Mouse (Mus musculus): ENCODE results near the gene Stard3. TPM values are rescaled to one million over a fixed set of nuclear protein-coding genes. Genes with fewer than 3 reads are reported as not detected.
A peak's percentile ranks its signal among the peaks of the same experiment; 100 is the strongest.

Gene Stard3
- polyA plus RNA-seq, 1 experiment from 2014 or later: 45.5 TPM

DNA sequence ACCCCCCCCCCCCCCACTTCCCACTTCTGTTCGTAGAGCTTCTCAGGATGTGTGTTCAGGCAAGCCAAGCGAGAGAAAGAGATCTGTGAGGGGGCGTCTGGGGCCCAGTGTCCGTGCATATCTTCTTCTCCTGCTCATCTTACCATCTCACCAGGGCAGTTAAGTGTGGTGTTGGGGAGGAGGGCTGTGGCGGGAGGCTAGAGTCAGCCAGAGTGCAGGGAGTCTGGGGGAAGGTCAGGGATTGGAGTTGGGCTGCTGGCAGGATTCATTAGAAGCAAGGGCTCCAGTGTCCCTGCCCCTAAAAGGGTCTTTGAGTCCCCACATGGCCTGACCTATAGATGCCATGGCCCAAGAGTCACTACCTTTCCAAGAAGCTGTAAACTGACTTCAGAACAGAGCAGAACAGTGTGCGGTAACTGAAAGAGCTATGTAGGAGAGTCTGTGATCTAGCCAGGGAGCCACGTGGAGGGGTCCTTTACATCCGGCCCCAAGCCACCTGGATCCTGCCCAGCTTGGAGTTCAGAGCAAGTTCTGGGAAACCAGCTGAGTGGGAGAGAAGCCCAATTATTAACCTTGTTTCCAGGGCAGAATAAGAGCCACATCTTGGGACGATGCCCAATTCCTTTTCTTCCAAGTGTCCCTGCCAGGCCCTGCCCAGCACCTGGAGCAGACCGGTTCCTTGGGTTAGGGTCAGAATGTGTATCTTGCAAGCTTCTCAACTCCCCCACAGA lies 34.9 kb upstream of the Stard3 start:
- ATAC-seq: no peak
- 1% methylated on average over 10 of the region's 10 CpGs for WGBS
- H3K9ac ChIP-seq: 0 out of 2 replicates have a peak overlapping the region, but pooled peaks have one; percentile 14
- peak overlapping the region; percentile 6; the same call in 1 of the 2 replicates for H3K4me3 ChIP-seq
- H3K36me3 ChIP-seq (ENCODE audit: poor library complexity, severe bottlenecking): no peaks in the 10 kb centered on the region
- H3K4me2 ChIP-seq: peak overlapping the region; percentile 55
- peak overlapping the region; percentile 95 for H3K27ac ChIP-seq
- no peaks in the 10 kb centered on the region for H3K9me3 ChIP-seq (replicated peaks)
- peaks cover 68% of the 10 kb centered on the region for H3K4me1 ChIP-seq
- peaks cover 99% of the 10 kb centered on the region for H3K27me3 ChIP-seq

GRCm38 (mm10) chr11:98323933-98324332 lies 34.2 kb upstream of the Stard3 start:
- Histone ChIP-seq H3K36me3 (ENCODE audit: poor library complexity, severe bottlenecking) (no peaks in the 10 kb centered on the region), H3K9ac (peak overlapping the region; percentile 14), H3K27me3 (peaks cover 99% of the 10 kb centered on the region), H3K4me1 (peaks cover 68% of the 10 kb centered on the region), H3K4me2 (peak overlapping the region; percentile 55), H3K27ac (peak overlapping the region; percentile 95), H3K9me3 (replicated peaks) (no peaks in the 10 kb centered on the region), H3K4me3 (peak overlapping the region; percentile 6; the same call in 1 of the 2 replicates)
- no peak for ATAC-seq
- WGBS: 1% methylated on average over 9 of the region's 9 CpGs

DNA sequence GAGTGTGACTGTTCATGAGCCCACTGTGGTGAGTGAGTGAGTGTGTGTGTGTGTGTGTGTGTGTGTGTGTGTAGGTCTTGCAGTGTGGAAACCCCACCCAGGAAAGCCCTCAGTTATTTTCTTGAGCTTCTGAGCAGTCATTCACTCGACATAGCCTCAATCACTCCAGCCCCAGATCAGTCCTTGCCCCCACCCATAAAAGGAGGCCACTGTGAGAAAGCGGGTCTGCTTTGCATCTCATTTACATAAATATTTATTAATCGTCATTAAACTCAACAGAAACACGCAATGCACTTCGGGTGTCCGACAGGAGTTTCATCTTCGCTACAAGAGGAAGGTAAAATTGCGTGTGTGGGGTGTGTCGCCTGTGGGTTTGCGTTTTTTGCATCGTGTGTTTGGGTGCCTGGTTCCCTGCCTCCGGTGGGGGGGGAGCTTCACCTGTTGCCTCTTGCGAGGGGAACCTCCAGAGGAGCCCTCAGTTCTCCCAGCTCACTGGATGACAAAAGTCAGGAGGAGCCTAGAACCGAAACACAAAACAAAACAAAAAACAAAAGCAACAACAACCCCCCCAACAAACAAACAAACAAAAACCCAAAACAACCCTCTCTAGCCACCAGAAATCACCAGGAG lies 32.9 kb upstream of the Stard3 start:
- Histone ChIP-seq H3K4me2 (peak overlapping the region; percentile 55), H3K36me3 (ENCODE audit: poor library complexity, severe bottlenecking) (no peaks in the 10 kb centered on the region), H3K27ac (peak overlapping the region; percentile 95), H3K4me3 (peak overlapping the region; percentile 57), H3K27me3 (peaks cover 99% of the 10 kb centered on the region), H3K9ac (peak overlapping the region; percentile 84), H3K4me1 (peaks cover 56% of the 10 kb centered on the region), H3K9me3 (replicated peaks) (no peaks in the 10 kb centered on the region)
- 4% methylated on average over 14 of the region's 14 CpGs for WGBS
- no peak for ATAC-seq

- H3K9ac ChIP-seq: peak overlapping the region; percentile 84
- H3K36me3 ChIP-seq (ENCODE audit: poor library complexity, severe bottlenecking): no peaks in the 10 kb centered on the region
- peak overlapping the region; percentile 57 for H3K4me3 ChIP-seq
- no peak for ATAC-seq
- H3K9me3 ChIP-seq (replicated peaks): no peaks in the 10 kb centered on the region
- peak overlapping the region; percentile 55 for H3K4me2 ChIP-seq
- WGBS: 2% methylated on average over 21 of the region's 22 CpGs
- H3K4me1 ChIP-seq: peaks cover 53% of the 10 kb centered on the region
- peaks cover 99% of the 10 kb centered on the region for H3K27me3 ChIP-seq
- H3K27ac ChIP-seq: peak overlapping the region; percentile 95
These were observed 32.3 kb upstream of the Stard3 start for GRCm38 (mm10) chr11:98325821-98326218.

DNA sequence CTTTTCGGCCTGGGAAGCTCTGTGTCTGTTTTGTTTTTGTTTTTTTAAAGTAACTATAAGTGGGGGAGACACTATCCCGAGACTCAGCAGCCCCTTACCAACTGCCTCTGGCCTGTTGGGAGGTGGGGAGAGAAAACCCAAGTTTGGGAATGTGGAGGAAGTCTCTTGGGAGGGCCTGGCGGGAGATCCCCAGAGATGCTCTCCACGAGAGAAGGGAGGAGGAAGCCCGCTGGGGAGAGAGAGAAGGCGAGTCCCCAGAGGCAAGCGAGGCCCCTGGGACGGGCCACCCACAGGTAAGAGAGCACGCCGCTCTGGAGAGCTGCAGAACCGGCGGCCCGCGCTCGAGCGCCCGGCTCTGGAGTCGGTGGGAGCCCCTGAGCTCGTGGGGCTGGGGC lies 31.4 kb upstream of the Stard3 start:
- peak overlapping the region; percentile 95 for H3K27ac ChIP-seq
- H3K4me1 ChIP-seq: peaks cover 50% of the 10 kb centered on the region
- peak overlapping the region; percentile 57 for H3K4me3 ChIP-seq
- no peaks in the 10 kb centered on the region for H3K9me3 ChIP-seq (replicated peaks)
- no peaks in the 10 kb centered on the region for H3K36me3 ChIP-seq (ENCODE audit: poor library complexity, severe bottlenecking)
- peaks cover 99% of the 10 kb centered on the region for H3K27me3 ChIP-seq
- ATAC-seq: no peak
- peak overlapping the region; percentile 84 for H3K9ac ChIP-seq
- under 1% methylated on average over 19 of the region's 19 CpGs for WGBS
- peak overlapping the region; percentile 55 for H3K4me2 ChIP-seq

- peaks cover 46% of the 10 kb centered on the region for H3K4me1 ChIP-seq
- H3K4me2 ChIP-seq: peak overlapping the region; percentile 55
- H3K27me3 ChIP-seq: peaks cover 99% of the 10 kb centered on the region
- no peaks in the 10 kb centered on the region for H3K9me3 ChIP-seq (replicated peaks)
- H3K27ac ChIP-seq: peak overlapping the region; percentile 95
- peak overlapping the region; percentile 84 for H3K9ac ChIP-seq
- peak overlapping the region; percentile 57 for H3K4me3 ChIP-seq
- WGBS: under 1% methylated on average over 96 of the region's 97 CpGs
- no peaks in the 10 kb centered on the region for H3K36me3 ChIP-seq (ENCODE audit: poor library complexity, severe bottlenecking)
- no peak for ATAC-seq
These were observed 30.8 kb upstream of the Stard3 start for GRCm38 (mm10) chr11:98327136-98328030.

DNA sequence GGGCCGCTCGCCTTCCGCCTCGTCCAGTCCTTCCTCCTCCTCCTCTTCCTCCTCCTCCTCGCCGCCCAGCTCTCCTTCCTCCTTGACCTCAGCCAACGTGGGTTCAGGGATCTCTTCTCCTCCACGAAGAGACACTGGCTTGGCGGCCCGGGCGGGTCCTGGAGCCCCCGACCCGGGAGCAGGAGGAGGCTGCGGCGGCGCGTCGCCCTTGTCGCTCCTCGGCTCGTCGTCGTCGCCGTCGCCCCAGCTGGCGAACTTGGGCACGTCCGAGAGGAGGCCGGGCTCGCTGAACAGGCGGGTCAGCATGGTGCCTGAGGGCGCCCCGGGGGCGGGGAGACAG lies 30.2 kb upstream of the Stard3 start:
- Histone ChIP-seq H3K27ac (peak overlapping the region; percentile 95), H3K9ac (peak overlapping the region; percentile 84)
- under 1% methylated on average over 29 of the region's 35 CpGs for WGBS

GRCm38 (mm10) chr11:98328371-98329069 lies 29.6 kb upstream of the Stard3 start:
- Histone ChIP-seq H3K27ac (peak overlapping the region; percentile 95), H3K4me2 (peak overlapping the region; percentile 55), H3K9me3 (replicated peaks) (no peaks in the 10 kb centered on the region), H3K36me3 (ENCODE audit: poor library complexity, severe bottlenecking) (no peaks in the 10 kb centered on the region), H3K4me3 (peak overlapping the region; percentile 57), H3K27me3 (peaks cover 99% of the 10 kb centered on the region), H3K4me1 (peaks cover 40% of the 10 kb centered on the region), H3K9ac (peak overlapping the region; percentile 84)
- WGBS: 2% methylated on average over 36 of the region's 56 CpGs
- ATAC-seq: no peak

More for the DNA sequence above, 30.2 kb upstream of the Stard3 start:
- H3K27me3 ChIP-seq: peaks cover 99% of the 10 kb centered on the region
- peak overlapping the region; percentile 57 for H3K4me3 ChIP-seq
- no peaks in the 10 kb centered on the region for H3K9me3 ChIP-seq (replicated peaks)
- peak overlapping the region; percentile 55 for H3K4me2 ChIP-seq
- no peaks in the 10 kb centered on the region for H3K36me3 ChIP-seq (ENCODE audit: poor library complexity, severe bottlenecking)
- H3K4me1 ChIP-seq: peaks cover 40% of the 10 kb centered on the region
- no peak for ATAC-seq

DNA sequence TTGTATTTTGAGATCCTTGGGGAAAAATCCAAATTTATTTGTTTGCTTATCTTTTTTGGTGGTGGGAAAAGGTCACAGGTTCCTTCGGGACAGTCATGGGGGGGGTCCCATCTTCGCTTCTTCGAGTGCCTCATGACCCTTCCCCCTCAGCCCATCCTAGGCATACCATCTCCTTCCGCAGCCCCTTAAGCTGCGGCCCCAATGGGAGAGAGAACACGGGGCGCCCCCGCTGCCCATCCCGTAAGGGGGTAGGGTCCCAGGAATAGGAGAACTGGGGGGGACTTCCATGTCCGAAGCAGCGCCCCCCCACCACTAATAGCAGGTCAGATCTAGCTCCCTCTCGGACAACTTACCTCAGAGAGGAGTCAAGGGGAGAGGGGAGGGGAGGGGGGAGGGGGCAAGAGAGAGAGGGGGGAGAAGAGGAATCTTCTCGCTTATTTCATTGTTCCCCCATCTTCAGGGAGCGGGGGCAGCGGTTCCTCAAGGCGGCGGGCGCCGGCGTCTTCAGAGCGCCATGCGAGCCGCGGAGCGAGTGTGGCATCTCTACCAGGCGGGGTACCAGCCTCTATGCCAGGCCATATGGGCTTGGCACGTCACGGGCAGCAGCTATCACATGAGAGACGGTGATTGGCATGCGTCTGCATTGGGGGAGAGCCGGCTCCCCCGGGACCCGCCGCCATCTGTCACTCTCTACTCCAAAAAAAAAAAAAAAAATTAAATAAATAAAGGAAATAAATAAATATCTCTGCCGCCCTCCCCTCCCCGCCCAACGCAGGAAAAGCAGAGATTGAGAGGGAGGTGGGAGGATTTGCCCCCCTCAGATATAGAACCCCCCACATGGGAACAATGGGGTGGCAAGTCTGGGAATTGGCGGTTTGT lies 28.8 kb upstream of the Stard3 start, which contains the start of gene Neurod2:
Neurod2 (minus strand) TSS at position 568 of the 879 bp plus-strand sequence.
- ATAC-seq: peak; percentile 82
- H3K4me3 ChIP-seq: peak within 1 kb of the TSS; percentile 57
- peaks cover 40% of the 10 kb centered on the region for H3K4me1 ChIP-seq
- peaks cover 99% of the 10 kb centered on the region for H3K27me3 ChIP-seq
- H3K4me2 ChIP-seq: peak within 1 kb of the TSS; percentile 55
- H3K9me3 ChIP-seq (replicated peaks): no peaks in the 10 kb centered on the region
- WGBS: 3% methylated on average over 37 of the region's 38 CpGs
- peak within 1 kb of the TSS; percentile 84 for H3K9ac ChIP-seq
- H3K36me3 ChIP-seq (ENCODE audit: poor library complexity, severe bottlenecking): no peaks in the 10 kb centered on the region
- peak within 1 kb of the TSS; percentile 95 for H3K27ac ChIP-seq

DNA sequence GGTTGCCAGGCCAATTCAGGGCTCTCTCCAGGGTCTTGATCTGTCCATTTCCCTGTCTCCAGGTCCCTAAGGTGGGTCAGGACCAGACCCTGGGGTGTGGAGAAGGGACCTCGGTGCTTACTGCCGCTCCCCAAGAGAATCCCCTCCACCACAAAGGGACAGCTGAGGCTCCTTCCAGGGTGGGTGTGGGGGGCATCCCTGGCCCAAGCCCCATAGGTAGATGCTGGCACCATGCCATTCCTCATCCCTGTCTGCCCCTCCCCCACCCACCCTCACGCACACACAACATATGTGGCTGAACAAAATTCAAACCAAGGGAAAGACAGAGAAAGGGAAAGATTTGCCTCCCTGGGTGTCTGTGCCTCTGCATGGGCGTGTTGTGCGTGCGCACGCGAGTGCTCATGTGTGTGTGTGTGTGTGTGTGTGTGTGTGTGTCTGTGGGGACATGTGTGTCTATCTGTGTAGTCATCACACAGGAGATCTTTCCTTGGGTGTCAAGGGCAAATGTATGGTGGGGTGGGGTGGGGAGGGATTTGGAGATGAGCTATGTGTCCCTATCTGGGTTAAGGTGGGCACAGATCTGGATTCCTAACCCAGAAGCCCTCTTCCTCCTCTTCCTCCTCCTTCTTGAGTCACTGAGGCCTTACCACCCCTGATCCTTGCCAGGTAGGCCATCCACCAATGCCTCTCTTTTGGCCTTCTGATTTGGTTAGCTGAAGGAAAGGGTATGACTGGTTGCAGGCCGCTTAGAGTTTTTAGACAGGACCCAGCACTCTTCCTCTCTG lies 28.0 kb upstream of the Stard3 start:
- H3K27me3 ChIP-seq: peaks cover 99% of the 10 kb centered on the region
- peak overlapping the region; percentile 20 for H3K4me3 ChIP-seq
- H3K27ac ChIP-seq: peak overlapping the region; percentile 95
- ATAC-seq: no peak; the same call in 1 of the 2 replicates
- peaks cover 48% of the 10 kb centered on the region for H3K4me1 ChIP-seq
- peak overlapping the region; percentile 55 for H3K4me2 ChIP-seq
- H3K9ac ChIP-seq: no peak overlapping the region
- 26% methylated on average over 9 of the region's 9 CpGs for WGBS
- no peaks in the 10 kb centered on the region for H3K36me3 ChIP-seq (ENCODE audit: poor library complexity, severe bottlenecking)
- H3K9me3 ChIP-seq (replicated peaks): no peaks in the 10 kb centered on the region
